Mouse (Mus musculus) cerebellum, postnatal 4 days (tissue): ENCODE data around the gene Borcs6.
A peak's percentile ranks its signal among the peaks of the same experiment; 100 is the strongest.
"Not testable (repeated sequence)": the region's sequence is repeated elsewhere in the genome, so short reads cannot be mapped to it uniquely, and the experiment has no call there.

Experiments
- DNase-seq, 2 experiments: peaks; one replicate each; pipeline ENCODE4 v3.0.0; 2022; ENCODE audit warnings: low spot score in 2 of 2, mixed read lengths in 1 of 2

Borcs6 gene

DNA sequence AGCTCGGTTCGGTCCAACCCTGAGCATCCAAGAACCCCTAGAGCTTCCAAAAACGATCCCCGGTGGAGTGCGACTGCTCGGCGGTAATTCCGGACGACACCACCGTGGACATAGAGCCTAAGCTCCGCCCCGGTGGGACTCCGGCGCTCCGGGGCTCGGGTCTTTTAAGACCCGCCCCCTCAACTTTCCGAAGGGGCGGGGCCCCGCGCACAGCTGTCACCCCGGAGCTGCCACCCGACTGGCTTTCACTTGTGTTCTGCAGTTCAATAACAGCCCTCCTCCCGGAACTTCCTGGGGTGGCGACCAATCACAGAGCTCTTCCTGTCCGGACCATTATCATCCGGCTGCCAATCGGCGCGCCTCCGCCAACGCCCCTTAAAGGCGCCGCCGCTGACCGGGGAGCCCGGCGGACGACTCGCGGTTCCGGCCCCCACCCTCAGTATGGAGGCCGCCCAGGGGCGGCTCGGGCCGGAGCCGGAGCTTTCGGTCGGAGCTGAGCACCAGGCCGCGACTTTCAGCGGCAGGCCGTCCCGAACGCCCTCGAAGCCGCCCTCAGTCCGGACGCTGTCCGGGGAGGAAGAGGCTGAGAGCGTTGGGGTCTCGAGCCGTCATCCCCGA is at the start of gene Borcs6:
Borcs6 (plus strand) TSS at position 361 of the 618 bp plus-strand sequence.
- peak; percentile 83 to 92 for DNase-seq

DNA sequence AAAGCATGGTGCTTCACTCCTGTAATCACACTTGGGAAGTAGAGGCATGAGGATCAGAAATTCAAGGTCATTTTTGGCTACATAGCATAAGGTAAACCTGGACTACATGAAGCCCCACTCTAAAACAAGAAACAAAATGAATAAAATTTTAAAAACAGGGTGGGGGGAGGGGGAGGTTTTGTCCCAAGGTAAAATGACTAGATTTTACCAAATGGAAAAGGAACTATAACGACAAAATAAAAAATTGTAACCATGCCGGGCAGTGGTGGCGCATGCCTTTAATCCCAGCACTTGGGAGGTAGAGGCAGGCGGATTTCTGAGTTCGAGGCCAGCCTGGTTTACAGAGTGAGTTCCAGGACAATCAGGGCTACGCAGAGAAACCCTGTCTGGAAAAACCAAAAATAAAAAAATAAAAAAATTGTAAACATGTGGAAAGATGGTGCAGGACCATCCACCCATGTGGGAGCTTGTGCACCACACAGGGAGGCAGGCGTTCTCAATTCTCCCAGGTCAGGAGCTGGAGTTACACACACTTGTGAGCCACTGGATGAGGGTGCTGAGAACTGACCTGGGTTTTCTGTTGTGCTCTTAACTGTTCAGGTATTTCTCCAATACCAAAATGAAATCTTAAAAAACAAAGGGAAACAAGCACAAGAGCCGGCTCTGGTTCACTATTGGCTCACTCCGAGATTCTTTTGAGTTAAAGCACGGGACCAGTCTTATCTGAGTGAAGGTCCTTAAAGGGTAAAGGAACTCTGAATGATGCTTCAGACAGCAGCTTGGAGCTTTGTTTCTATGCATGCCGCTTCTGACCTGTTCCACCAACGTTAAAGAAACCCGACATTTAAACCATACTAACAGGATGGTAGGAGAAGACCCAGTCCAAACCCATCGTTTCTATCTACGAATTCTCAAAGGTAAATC is 48.9 kb upstream of the Borcs6 start:
- no peak for DNase-seq

DNA sequence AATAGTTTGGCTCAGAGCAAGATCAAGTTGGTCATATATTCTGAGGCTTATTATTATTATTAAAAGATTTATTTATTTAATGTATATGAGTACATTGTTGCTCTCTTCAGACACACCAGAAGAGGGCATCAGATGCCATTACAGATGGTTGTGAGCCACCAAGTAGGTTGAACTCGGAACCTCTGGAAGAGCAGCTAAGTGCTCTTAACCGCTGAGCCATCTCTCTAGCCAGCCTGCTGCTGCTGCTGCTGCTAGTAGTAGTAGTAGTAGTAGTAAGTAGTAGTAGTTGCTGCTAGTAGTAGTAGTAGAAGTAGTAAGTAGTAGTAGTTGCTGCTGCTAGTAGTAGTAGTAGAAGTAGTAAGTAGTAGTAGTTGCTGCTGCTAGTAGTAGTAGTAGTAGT is 48.1 kb upstream of the Borcs6 start:
- DNase-seq: not testable (repeated sequence)

- peak; percentile 57 to 78 for DNase-seq
Measured at GRCm38 (mm10) chr11:69012071-69012601, 47.4 kb upstream of the Borcs6 start.

- peak; percentile 61 to 82 for DNase-seq
Measured at GRCm38 (mm10) chr11:69015644-69016441, 43.7 kb upstream of the Borcs6 start, which contains the start of gene Ctc1. Gene Ctc1 (plus strand): TSS chr11:69015911.

DNA sequence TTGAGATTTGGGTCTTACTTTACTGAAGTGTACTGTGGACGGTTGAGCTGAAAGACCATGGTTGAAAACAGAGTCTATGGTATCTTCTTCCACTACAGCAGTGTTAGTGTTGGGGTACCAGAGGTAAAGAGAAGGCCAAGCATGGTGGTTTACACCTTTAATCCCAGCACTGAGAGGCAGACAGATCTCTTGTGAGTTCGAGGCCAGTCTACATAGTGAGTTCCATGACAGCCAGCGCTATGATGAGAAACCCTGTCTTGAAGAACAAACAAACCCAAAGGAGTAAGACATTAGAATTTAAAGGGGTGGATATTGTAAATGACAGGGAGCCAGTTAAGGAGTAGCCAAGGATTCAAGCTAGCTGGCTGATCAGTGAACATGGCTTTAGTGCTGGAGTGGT is 42.8 kb upstream of the Borcs6 start:
- DNase-seq: no peak

DNA sequence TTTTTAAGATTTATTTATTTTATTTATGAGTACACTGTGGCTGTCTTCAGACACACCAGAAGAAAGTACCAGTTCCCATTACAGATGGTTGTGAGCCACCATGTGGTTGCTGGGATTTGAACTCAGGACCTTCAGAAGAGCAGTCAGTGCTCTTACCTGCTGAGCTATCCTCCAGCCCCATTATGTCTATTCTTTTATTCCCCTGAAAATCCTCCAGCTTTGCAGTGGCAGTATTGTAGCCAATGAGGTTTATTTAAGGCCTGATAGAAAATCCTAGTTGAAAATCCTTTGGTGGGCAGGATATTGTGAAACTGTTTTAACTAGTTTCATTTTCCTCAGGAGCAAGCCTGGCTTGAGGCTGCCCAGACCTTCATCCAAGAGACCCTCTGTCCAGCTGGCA is 38.8 kb upstream of the Borcs6 start:
- no peak for DNase-seq

DNA sequence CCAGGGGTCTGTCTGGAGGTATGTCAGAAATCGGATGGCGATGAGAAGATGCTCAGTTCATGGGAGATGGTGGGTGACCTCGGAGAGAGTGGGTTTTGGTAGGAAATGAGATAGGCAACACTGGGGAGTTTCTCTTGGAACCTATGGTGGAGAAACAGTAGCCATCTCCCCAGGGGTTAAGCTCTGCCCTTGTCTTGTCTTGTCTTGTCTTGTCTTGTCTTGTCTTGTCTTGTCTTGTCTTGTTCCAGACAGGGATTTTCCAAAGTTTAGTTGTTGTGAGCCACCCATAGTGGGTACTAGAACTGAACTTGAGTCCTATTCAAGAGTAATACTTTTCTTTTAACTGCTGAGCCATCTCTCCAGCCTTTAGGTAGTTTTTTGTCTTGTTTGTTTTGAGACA is 33.0 kb upstream of the Borcs6 start:
- no peak for DNase-seq

GRCm38 (mm10) chr11:69028805-69029204 is 30.7 kb upstream of the Borcs6 start:
- no peak for DNase-seq

DNA sequence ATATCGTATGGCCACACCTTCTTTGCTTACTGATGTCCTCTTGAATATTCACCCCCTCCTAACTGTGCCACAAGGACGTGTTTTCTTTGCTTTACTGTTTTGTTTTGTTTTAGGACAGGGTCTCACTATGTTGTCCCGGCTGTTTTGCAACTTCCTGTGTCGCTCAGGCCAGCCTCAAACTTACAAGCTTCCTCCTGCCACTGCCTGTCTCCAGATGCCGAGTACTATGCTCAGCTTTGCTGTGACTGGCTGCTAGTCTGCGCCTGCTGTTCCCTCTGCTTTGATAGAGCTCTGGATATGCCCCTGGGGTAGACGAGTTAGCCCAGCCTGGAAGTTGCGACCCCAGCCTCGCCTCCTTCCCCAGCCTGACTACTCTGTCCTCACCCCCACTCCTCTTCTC is 26.0 kb upstream of the Borcs6 start:
- no peak for DNase-seq

DNA sequence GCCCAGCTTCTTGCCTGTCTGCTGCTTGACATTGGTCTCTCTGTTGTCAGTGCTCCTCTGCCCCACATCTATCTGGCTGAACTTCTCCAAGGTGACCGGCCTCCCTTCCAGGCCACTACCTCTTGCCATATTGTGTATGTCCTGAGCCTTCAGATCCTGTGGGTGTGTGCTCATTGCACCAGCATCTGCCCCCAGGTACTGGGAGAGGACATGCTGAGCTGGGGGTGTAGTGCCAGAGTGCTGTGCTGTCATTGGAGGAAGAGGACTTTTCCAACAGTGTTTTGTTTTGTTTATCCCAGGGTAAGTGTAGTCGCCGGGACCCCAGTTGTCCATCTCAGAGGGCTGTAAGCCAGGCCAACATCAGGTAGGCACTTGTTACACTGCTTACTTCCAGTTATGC is 24.9 kb upstream of the Borcs6 start:
- DNase-seq: no peak

DNA sequence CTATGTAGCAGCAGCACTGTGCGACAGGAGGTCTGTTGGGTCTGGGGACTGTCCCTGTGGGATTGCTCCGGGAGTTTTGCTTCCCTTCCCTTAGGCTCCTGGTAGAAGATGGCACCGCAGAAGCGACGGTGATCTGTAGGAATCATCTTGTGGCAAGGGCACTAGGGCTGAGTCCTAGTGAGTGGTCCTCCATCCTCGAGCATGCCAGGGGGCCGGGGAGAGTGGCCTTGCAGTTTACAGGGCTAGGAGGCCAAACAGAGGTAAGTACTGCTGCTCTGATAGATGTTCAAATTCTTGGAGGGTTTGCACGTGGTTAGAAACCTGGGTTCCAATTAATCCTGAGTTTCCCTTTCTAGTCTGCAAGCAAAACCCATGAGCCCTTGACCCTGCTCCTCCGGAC is 24.1 kb upstream of the Borcs6 start:
- DNase-seq: no peak

GRCm38 (mm10) chr11:69035849-69036248 is 23.7 kb upstream of the Borcs6 start:
- peak; percentile 66 to 84 for DNase-seq

- peak; percentile 65 to 82 for DNase-seq
Measured at GRCm38 (mm10) chr11:69036486-69037230, 22.9 kb upstream of the Borcs6 start.

DNA sequence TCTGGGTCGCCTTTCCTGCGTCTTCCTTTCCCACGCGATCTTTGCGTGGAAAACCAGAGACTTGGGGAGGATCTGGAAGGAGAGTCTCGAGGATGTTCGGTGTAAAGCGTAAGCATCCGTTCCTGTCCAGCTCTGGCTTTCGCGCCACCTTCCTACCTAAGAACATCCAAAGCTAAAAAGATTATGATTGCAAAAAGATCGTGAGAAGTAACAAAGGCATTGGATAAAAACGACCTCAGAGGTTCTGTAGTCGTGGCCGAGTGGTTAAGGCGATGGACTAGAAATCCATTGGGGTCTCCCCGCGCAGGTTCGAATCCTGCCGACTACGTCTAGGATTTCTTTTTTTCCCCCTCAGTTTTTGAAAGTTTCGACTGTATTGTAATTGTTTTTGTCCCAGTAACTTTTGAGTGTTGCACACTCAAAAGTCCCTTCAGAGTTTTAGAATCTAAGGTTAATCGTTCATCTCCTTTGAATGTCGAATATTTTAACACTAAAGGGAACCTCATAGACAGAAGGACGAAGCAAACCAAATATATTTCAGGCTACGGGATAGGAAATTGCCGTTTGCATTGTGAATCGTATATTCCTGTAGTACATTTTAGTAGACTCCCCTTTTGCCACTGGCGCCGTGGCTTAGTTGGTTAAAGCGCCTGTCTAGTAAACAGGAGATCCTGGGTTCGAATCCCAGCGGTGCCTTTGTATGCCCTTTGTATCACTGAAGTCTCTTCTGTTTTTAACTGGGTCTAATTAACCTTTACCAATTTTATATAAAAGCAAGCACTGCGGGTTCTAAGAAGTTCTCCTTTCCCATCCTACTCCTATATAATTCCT is 22.1 kb upstream of the Borcs6 start:
- peak in 1 of 2 experiments; percentile 73 for DNase-seq

- no peak for DNase-seq
Measured at GRCm38 (mm10) chr11:69038173-69038572, 21.3 kb upstream of the Borcs6 start.

GRCm38 (mm10) chr11:69045531-69046394 is 13.8 kb upstream of the Borcs6 start, which contains the start of gene Aurkb:
Gene Aurkb (plus strand): TSS chr11:69045647.
- DNase-seq: peak; percentile 61 to 82

- no peak for DNase-seq
Measured at GRCm38 (mm10) chr11:69046395-69046774, 13.1 kb upstream of the Borcs6 start.

DNA sequence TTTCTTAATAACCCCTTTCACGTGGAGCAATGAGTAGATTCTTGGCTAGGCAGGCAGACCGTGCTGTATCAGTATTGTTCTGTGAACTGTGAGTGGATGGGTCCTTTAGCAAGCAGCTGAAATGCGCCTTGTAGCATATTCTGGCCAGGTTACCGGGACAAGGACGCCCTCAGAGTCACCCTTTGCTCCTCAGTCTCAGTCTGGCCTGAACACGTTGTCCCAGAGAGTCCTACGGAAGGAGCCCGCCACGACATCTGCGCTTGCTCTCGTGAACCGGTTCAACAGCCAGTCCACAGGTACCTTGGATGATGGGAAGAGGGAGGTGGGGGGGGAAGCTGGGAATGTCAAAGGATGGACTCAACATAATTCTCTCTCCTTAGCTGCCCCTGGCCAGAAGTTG is 11.9 kb upstream of the Borcs6 start:
- DNase-seq: no peak
